Mouse (Mus musculus): Measurements from ENCODE around the gene Gm13276. TPM values are rescaled to one million over a fixed set of nuclear protein-coding genes. Genes with fewer than 3 reads are reported as not detected.
"Not testable (repeated sequence)": the region's sequence is repeated elsewhere in the genome, so short reads cannot be mapped to it uniquely, and the experiment has no call there.

Gm13276 gene
- polyA plus RNA-seq, 1 experiment from 2014 or later = not detected

GRCm38 (mm10) chr4:88760431-88760830 lies 25.1 kb upstream of the Gm13276 start:
- WGBS = under 1% methylated on average over 26 of the region's 28 CpGs

DNA sequence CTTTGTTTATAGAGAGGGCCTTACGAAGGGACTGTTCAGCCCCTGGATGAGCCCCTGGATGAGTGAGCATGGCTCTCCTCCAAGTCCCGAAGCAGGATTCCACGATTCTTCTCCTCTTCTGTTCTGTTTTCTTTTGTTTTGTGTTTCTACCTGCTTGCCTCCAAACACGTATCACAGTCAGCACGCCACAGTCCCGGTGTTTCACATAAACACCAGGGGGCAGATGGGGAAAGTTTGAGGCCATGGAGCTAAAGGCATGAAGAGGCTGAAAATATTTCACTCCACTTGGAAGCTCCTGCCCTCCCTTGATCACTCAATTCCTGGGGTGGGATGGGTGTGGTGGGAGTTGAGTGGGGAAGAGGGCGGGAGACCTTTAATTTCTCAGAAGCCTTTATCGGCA lies 23.7 kb upstream of the Gm13276 start:
- not testable (repeated sequence) for H3K4me3 ChIP-seq; DNase-seq (ENCODE audit: low spot score); H3K27ac ChIP-seq (replicated peaks); H3K9me3 ChIP-seq (replicated peaks); H3K36me3 ChIP-seq; H3K27me3 ChIP-seq (ENCODE audit: low read depth, poor library complexity, severe bottlenecking)
- peaks cover 10% of the 10 kb centered on the region; the same call in 1 of the 2 replicates for H3K4me1 ChIP-seq
- 66% methylated on average over 6 of the region's 8 CpGs for WGBS

More at GRCm38 (mm10) chr4:88760431-88760830, 25.1 kb upstream of the Gm13276 start:
- H3K9me3 ChIP-seq (replicated peaks); H3K27ac ChIP-seq (replicated peaks); H3K27me3 ChIP-seq (ENCODE audit: low read depth, poor library complexity, severe bottlenecking); H3K36me3 ChIP-seq: not testable (repeated sequence)
- Histone ChIP-seq H3K4me3 (peak overlapping the region; percentile 44), H3K4me1 (peaks cover 17% of the 10 kb centered on the region)
- peak; percentile 77 for DNase-seq (ENCODE audit: low spot score)

GRCm38 (mm10) chr4:88762341-88762740 lies 23.2 kb upstream of the Gm13276 start:
- H3K36me3 ChIP-seq; H3K27me3 ChIP-seq (ENCODE audit: low read depth, poor library complexity, severe bottlenecking); H3K9me3 ChIP-seq (replicated peaks); H3K4me3 ChIP-seq; DNase-seq (ENCODE audit: low spot score); H3K27ac ChIP-seq (replicated peaks): not testable (repeated sequence)
- H3K4me1 ChIP-seq = peaks cover 10% of the 10 kb centered on the region; the same call in 1 of the 2 replicates
- WGBS = 55% methylated on average over 9 of the region's 9 CpGs

GRCm38 (mm10) chr4:88763384-88764018 lies 22.0 kb upstream of the Gm13276 start:
- not testable (repeated sequence) for H3K9me3 ChIP-seq (replicated peaks); H3K27ac ChIP-seq (replicated peaks); H3K27me3 ChIP-seq (ENCODE audit: low read depth, poor library complexity, severe bottlenecking); H3K36me3 ChIP-seq
- H3K4me3 ChIP-seq = peak overlapping the region; percentile 41
- peak; percentile 81 for DNase-seq (ENCODE audit: low spot score)
- 4% methylated on average over 30 of the region's 42 CpGs for WGBS
- H3K4me1 ChIP-seq = peaks cover 10% of the 10 kb centered on the region; the same call in 1 of the 2 replicates

DNA sequence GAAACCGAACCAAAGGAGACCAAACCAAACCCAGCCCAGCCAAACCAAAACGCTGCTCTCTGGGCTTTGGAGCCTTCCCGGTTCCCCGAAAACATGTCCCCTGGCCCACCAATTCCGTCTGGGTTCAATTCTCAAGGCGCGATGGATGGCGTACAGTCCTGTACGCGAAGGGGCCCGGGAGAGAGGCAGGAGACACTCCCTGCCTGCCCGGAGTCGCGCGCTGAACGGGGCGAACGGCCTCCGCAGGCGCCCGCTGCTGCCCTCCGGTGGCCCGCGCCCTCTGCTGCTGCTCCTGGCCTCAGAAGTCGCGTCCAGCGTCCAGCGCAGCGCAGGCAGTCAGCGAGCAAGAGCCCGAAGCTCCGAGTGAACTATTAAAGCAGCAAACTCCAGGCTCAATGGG lies 12.0 kb upstream of the Gm13276 start, which contains the start of gene Gm13290:
TSS of gene Gm13290 (plus strand) at position 301 of the 400 bp plus-strand sequence.
- H3K4me3 ChIP-seq; H3K9me3 ChIP-seq (replicated peaks); DNase-seq (ENCODE audit: low spot score); H3K36me3 ChIP-seq; H3K27ac ChIP-seq (replicated peaks); H3K27me3 ChIP-seq (ENCODE audit: low read depth, poor library complexity, severe bottlenecking); H3K4me1 ChIP-seq: not testable (repeated sequence)
- WGBS = no CpG with 5 or more reads among the region's 32 CpGs

GRCm38 (mm10) chr4:88776622-88777021 lies 8.9 kb upstream of the Gm13276 start, which contains the start of gene Gm13289:
Gene Gm13289, plus strand, starts transcription at chr4:88776922.
- H3K27me3 ChIP-seq (ENCODE audit: low read depth, poor library complexity, severe bottlenecking); H3K27ac ChIP-seq (replicated peaks); H3K4me1 ChIP-seq; H3K4me3 ChIP-seq; H3K9me3 ChIP-seq (replicated peaks); H3K36me3 ChIP-seq; DNase-seq (ENCODE audit: low spot score): not testable (repeated sequence)
- no CpG with 5 or more reads among the region's 29 CpGs for WGBS

GRCm38 (mm10) chr4:88779550-88779949 lies 6.0 kb upstream of the Gm13276 start, which contains the start of gene Gm13272:
Gene Gm13272, plus strand, starts transcription at chr4:88779850.
- no CpG with 5 or more reads among the region's 29 CpGs for WGBS
- not testable (repeated sequence) for H3K36me3 ChIP-seq; H3K27me3 ChIP-seq (ENCODE audit: low read depth, poor library complexity, severe bottlenecking)

DNA sequence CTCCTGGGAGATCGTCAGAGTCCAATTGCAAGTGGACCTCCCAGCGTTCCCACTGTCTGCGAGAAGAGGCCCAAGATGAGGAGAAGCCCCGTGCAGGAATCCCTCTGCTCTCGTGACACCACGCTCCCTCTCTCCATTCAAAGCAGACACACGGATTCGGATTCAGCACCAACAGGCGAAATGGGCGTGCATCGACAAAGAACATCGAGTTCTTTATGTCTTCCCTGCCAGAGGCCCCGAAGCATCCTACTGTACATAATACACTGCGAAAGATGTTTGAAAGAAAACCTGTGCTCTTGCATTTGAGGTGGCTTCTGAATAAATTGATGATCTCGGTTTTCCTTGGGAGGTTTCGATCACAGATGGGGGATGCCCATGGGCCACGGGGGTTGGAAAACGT lies 5.2 kb upstream of the Gm13276 start:
- 43% methylated on average over 16 of the region's 18 CpGs for WGBS
- DNase-seq (ENCODE audit: low spot score); H3K27ac ChIP-seq (replicated peaks): not testable (repeated sequence)

More at GRCm38 (mm10) chr4:88779550-88779949, 6.0 kb upstream of the Gm13276 start, which contains the start of gene Gm13272:
- not testable (repeated sequence) for H3K4me3 ChIP-seq; H3K4me1 ChIP-seq; H3K9me3 ChIP-seq (replicated peaks); DNase-seq (ENCODE audit: low spot score); H3K27ac ChIP-seq (replicated peaks)

GRCm38 (mm10) chr4:88781831-88782230 lies 3.7 kb upstream of the Gm13276 start, which contains the start of gene Ifnz:
Gene Ifnz, plus strand, starts transcription at chr4:88782131.
- WGBS = 28% methylated on average over 5 of the region's 7 CpGs

More for the DNA sequence above, 5.2 kb upstream of the Gm13276 start:
- H3K4me1 ChIP-seq; H3K36me3 ChIP-seq; H3K27me3 ChIP-seq (ENCODE audit: low read depth, poor library complexity, severe bottlenecking); H3K4me3 ChIP-seq; H3K9me3 ChIP-seq (replicated peaks): not testable (repeated sequence)

GRCm38 (mm10) chr4:88782335-88782734 lies 3.2 kb upstream of the Gm13276 start:
- H3K4me3 ChIP-seq = peak overlapping the region; percentile 35; the same call in 1 of the 2 replicates

More at GRCm38 (mm10) chr4:88781831-88782230, 3.7 kb upstream of the Gm13276 start, which contains the start of gene Ifnz:
- not testable (repeated sequence) for H3K4me1 ChIP-seq; H3K27me3 ChIP-seq (ENCODE audit: low read depth, poor library complexity, severe bottlenecking); DNase-seq (ENCODE audit: low spot score); H3K27ac ChIP-seq (replicated peaks); H3K36me3 ChIP-seq; H3K9me3 ChIP-seq (replicated peaks)
- peak within 1 kb of the TSS; percentile 35; the same call in 1 of the 2 replicates for H3K4me3 ChIP-seq

GRCm38 (mm10) chr4:88788402-88788801 lies 2.9 kb downstream of the Gm13276 start, which contains the start of gene Gm13277:
Gene Gm13277, plus strand, starts transcription at chr4:88788632.
- WGBS = 0% methylated on average over 4 of the region's 28 CpGs
- not testable (repeated sequence) for DNase-seq (ENCODE audit: low spot score); H3K9me3 ChIP-seq (replicated peaks); H3K4me1 ChIP-seq; H3K4me3 ChIP-seq; H3K36me3 ChIP-seq; H3K27me3 ChIP-seq (ENCODE audit: low read depth, poor library complexity, severe bottlenecking); H3K27ac ChIP-seq (replicated peaks)

More at GRCm38 (mm10) chr4:88782335-88782734, 3.2 kb upstream of the Gm13276 start:
- not testable (repeated sequence) for H3K9me3 ChIP-seq (replicated peaks); H3K27me3 ChIP-seq (ENCODE audit: low read depth, poor library complexity, severe bottlenecking); H3K4me1 ChIP-seq; DNase-seq (ENCODE audit: low spot score); H3K36me3 ChIP-seq; H3K27ac ChIP-seq (replicated peaks)
- WGBS = 0% methylated on average over 12 of the region's 31 CpGs

- not testable (repeated sequence) for H3K4me3 ChIP-seq; H3K4me1 ChIP-seq; H3K36me3 ChIP-seq; H3K27ac ChIP-seq (replicated peaks); H3K27me3 ChIP-seq (ENCODE audit: low read depth, poor library complexity, severe bottlenecking); H3K9me3 ChIP-seq (replicated peaks); DNase-seq (ENCODE audit: low spot score)
- no CpG with 5 or more reads among the region's 28 CpGs for WGBS
Measured at GRCm38 (mm10) chr4:88791250-88791649, 5.7 kb downstream of the Gm13276 start, which contains the start of gene Gm13278. Gene Gm13278, plus strand, starts transcription at chr4:88791550.

Data from midbrain, embryonic 10.5 days (tissue).